Mouse (Mus musculus): Measurements from ENCODE around the gene Zic1.

Zic1 gene

GRCm38 (mm10) chr9:91352786-91353185 lies 12.8 kb downstream of the Zic1 start:
- DNase-seq (ENCODE audit: low spot score): no peak

GRCm38 (mm10) chr9:91351961-91352411 lies 13.6 kb downstream of the Zic1 start:
- DNase-seq (ENCODE audit: low spot score): no peak

DNA sequence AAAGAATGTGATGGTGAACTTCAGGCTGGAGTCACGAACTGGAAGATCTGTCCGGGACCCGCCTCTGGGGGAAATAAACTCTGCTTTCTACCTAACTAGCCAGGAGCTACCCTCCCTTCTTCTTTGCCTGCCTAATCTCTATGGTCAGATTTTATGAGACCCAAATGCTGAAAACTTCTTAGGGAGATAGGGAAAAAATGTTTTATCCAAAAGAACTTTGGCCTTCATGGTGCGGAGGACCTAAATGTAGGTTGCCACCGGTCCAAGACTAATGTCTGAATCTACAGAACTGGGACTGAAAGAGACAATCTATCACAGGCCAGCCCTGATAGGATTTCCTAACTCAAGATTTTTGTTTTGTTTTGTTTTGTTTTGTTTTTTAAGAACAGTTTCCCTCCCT lies 14.2 kb downstream of the Zic1 start:
- no peak for DNase-seq (ENCODE audit: low spot score)

DNA sequence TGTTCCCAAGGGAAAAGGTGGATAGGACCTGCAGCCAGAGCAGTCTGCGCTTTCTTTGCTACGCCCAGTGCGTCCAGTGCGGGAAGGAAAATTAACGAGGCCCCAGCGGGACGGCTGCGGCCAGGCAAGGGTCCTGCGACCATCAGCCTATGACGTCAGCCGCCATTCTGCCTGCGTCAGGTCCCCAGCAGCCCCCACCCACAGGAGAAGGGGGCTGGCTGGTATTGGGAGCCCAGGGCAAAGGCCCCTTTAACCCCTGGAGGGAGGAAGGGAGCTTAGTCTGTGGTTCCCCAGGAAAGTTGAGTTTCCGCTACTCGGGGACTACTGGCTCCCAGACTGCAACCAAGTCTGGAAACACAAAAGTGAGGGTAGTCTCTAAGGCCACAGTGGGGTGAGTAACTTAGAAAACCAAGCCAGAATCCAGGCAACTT lies 14.7 kb downstream of the Zic1 start:
- no peak for DNase-seq (ENCODE audit: low spot score)

GRCm38 (mm10) chr9:91350211-91350791 lies 15.3 kb downstream of the Zic1 start:
- no peak for DNase-seq (ENCODE audit: low spot score)

DNA sequence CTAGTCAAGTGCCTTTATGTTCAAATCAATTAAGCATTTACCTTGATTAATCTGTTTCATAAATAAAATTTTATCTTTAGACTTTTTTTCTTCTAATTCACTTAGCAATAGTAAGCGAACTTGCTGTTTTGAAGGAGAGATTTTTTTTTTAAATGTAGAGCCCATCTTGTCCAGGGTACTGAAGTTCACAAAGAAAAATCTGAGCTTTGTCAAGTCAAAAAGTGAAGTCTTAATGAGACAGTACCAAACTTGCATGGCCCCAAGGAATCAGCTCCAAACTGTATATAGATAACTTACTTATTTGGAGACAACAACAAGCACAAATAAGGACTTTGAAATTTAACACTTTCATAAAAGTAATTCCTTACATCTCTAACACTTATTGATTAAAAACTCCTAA lies 16.9 kb downstream of the Zic1 start:
- DNase-seq (ENCODE audit: low spot score): no peak

DNA sequence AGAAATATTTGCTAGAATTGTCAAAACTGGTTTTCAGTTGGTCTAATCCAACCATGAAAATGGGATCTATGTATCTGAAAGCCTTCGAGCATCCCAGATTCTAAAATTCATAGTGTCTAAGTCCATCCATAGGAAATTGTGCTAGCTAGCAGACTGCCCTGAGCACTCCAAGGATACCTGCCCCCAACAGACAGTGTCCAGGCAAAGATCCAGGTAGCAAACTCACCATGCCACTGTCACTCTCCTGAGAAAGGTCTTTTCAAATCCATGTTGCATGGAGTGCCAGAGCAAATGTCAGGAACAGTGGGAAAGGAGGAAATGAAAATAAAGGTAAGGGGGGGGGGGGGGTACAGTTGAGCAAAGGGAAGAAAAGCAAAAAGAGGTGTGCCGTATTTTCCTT lies 18.0 kb downstream of the Zic1 start:
- no peak for DNase-seq (ENCODE audit: low spot score)
